Mouse (Mus musculus) fat pad, adult 2 months (tissue): ENCODE results near the gene Bcar3.

Experiments
- DNase-seq: peaks from one replicate; pipeline ENCODE4 v3.0.0-alpha.2; 2011; ENCODE audit warnings: low read depth, low spot score; ENCODE audit errors: extremely low read depth

Bcar3 gene

DNA sequence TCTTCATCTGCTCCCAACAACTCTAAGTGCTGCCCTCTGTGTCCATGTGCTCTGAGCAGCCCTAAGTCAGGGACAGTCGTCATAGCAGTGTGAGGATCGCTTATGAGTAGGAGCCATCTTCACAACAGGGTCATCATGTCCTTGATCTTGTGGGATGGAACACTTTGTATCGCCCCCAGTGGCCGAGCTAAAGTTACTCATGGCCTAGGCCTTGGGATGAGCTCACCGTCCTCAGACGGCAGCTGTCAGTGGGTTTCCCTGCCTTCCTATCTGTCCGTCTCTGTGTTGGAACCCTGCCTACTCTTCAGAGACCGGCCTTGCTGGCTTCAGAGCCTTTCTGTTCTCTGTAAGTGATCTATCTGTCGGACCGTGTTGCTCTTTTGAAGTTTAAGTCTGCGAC, 159.9 kb downstream of the Bcar3 start:
- no peak for DNase-seq

DNA sequence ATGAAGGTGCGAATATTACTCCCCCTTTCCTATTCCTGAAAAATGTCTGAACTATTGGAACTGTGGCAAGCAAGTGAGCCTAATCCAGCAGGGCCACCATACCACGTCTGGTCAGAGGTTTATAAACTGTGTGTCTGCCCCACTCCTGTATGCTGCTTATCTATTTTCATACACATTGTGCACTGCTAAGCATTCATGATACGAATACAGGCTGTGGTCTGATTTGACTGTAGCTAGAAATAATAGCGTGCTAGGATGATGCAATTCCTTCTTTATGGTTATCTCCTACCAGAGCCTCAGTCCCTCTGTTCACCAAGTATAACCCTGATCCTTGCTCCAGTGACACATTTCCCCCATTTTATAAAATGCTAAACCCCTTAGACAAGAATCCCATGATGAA, 162.2 kb downstream of the Bcar3 start:
- no peak for DNase-seq

DNA sequence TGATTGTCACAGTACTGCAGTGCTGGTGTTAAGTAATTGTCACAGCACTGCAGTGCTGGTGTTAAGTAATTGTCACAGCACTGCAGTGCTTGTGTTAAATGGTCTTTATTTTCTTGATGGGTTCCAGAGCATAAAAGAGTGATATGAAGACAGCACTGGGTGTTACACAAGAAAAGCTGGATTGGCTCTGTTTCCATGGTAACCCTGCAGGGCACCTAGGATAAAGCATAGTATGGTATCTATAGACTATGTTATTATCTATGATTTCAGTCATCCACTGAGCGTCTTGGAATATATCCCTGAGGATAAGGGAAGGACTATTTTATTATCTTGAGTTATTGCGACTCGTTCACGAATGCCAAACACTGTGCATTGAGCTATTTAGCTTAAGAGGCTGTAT, 162.9 kb downstream of the Bcar3 start:
- DNase-seq, result no peak

DNA sequence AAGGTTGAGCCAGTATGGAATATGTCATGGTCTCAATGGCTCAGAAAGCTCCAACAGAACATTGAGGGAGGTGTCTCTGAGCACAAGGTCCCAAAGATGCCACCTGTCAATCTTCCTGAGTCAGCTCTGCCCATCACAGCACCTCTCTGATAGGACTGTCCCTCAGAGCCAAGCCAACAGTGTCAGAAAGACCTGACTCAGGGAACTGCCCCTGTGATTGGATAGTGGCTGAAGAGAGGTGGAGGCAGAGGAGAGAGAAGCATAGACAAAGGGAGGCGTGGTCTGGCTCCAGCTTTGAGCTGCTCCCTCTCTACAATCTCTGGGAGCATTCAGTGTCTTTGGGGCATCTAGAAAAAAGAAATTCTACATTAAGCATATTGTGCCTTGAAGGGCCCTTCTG, 163.8 kb downstream of the Bcar3 start:
- no peak for DNase-seq

DNA sequence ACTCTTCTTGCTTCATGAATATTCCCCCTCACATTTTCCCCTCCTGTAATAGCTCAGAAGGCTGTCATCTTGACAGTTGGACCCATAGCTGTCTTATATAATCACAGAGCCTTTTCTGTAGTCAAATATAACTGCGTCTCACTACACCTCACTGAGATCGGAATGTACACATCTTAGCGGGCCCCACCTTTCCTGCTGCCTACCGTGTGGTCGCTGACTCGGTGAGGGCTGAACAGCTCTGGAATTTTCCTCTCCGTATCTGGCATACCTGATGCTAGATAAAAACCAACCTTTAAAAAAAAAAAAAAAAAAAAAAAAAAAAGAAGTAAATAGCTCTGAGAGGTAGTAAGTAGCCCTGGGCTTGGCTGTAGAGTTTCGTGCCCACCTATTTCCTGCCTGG, 164.8 kb downstream of the Bcar3 start:
- DNase-seq, result no peak

DNA sequence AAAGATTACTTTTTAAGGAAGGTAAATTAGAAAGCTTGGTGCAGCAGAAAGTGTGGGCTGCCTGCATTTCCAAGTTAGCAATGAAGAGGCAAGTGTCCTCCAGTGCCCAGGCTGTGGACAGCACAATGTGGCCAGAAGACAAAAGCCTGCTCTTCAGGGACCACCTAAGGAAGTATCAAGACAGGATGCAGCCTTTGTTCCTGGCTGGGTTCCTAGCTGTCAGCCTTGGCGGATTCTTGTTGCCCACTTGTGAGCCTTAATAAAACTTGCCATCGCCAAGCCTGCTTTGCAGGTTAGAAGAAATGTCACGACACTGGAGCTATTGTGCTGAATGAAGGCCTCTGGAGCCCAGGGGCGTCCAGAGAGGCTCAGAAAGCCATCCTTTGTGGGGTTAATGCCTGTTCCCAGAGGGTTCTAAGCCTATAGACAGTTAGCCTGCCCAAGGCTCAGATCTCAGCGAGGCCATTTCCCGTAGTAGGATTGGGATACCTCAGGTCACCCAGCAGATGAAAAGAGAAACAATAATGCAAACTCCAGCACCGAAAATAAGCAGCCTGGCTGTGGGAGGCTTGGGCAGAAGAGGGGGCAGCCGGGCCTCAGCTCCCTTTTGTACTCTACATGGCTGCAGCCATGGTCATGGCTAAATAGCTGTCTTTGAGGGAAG, 167.0 kb downstream of the Bcar3 start:
- DNase-seq, result no peak

DNA sequence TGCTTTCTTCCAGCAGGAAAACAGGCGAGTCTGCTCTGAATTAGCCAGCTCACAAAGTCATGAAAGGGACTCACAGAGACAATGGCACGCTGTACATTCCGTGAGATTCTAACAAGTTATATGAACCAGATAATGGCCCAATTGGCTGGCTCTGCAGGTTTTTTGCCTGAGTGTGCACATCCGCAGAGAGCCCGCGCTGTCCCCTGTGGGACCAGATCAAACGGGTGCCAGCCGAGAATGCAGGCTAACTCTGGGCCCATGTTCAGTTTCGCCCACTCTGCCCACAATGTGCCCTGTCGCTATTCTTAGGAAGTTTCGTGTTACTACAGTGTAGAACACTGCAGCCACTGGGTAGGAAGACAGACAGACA, 167.6 kb downstream of the Bcar3 start:
- DNase-seq, result no peak

DNA sequence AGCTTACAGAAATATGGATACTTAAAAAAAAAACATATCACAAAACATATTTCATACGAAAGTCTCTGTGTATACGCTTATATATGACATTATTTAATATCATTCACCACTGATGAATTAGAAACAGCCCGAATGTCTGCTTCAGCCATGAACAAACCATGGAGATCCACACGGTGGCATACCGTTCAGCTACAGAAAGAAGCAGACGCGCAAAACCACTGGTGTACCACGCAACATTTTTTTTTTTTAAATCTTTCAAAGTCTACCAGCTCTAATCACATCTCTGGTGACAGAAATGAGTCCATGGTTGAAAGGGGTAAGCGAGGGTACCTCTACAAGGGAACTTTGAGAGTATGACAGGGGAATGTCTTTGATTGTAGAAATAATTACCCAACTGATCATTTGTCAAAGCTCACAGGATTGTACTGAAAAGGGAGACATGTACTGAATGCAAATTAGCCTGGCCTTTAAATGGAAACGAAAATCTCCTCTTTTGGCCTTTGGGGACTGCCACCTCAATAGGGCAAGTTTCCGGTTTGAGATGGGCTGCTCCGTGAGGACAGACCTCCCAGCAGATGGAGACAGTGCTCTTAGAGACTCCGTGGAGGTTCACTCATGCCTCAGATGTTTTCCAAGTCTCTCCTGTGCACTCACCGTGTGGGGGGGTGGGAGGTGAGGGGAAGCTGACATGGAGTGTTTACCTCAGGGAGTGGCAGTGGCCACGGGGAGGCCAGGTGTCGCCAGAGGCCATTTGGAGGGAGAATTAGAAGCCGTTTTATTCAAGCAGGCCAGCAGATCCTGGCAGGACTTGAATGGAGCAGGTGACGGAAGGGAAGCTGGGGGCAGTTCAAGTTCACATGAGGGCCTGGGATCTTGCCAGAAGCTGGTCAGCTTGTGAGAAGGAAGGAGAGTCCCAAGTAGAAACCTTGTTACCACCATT, 168.3 kb downstream of the Bcar3 start:
- no peak for DNase-seq

DNA sequence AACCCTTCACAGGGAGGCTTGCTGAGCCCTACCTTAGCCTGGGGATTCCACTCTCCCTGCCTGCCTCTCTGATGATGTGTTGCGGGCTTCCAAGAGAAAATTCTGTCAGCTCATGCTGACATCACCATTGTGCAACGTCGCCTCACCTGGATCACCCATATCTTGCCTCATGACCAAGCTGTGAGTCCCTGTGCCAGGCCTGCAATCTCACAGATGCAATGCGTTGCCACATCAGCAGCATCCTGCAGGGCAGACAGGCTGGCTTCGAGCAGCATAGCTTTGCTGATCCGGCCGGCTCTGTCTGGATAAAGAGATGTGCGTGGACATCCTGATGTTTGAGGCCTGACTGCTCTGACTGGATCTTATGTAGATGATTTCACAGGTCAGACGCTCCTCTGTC, 169.2 kb downstream of the Bcar3 start:
- peak; percentile 70 for DNase-seq

DNA sequence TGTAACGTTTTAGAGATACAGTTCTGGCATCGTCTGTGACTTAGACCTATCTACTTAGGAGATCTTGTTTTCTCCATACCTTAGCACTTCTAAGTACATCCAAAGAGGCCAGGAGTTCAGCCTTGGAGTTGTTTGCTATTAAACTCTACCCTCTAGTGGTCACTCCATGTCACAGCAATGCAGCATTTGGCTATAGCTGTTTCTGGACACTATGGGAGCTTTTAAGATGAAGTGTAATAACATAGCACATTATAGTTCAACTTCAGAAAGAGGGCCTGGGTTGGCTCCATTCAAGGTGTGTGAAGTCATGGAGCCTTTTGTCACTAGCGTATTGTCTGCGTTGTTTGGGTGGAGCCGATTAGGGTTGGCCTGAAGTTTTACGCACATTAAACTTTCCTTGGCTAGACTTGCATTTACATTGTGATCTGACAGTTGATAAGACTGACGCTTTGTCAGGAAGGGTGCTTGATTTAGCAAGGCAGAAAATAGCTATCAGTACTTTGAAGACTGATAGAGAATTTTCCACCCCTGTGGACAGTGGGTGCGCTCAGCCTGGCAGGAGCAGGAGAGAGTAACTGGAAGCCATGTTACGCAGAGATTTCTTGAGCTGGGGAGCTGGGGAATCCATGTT, 172.3 kb downstream of the Bcar3 start:
- no peak for DNase-seq

DNA sequence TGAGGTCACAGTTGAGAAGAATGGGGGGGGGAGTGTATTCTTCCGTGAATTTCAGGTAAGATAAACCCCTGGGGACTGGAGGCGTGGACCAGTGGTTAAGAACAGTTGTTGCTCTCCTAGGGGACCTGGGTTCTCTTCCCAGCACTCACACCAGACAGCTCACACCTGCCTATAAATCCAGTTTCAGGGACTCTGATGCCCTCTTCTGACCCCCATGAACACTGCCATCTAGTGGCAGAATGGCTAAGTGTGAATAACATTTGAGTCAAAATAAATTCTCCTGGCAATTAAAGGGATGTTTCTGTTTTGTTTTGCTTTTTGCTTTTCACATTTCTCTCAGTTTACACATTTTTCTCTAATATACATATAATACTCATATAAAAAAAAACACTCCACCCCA, 174.0 kb downstream of the Bcar3 start:
- no peak for DNase-seq

DNA sequence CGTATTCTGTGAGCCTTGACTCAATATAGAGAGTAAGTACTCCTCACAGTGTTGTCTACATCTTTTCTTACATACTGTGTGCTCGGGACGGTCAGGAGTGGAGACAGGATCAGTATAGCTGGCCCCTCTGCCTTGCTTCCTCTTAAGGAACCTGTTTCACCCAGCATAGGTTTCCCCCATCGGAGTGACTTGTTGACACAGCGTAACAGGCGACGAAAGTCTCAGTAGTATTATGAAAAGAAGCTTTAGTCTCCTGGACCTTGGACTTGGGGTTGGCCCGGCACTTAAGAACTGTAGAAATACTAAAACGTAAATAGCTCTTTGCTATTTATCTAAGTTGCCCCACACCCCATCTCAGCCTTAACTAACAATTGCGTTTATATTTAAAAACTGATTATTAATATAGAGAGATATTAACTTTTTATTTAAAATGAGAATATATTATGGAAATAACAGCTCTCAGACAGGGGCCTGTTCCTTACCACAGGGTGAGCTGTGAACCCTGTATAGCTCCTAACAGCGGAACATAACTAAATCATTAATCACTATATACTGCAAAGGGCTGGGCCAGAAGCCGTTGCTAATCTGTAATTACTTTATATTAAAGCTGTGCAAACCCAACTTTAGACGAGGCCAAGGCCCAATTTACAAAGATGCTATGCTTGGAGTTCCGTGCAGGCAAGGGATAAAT, 176.5 kb downstream of the Bcar3 start:
- no peak for DNase-seq

DNA sequence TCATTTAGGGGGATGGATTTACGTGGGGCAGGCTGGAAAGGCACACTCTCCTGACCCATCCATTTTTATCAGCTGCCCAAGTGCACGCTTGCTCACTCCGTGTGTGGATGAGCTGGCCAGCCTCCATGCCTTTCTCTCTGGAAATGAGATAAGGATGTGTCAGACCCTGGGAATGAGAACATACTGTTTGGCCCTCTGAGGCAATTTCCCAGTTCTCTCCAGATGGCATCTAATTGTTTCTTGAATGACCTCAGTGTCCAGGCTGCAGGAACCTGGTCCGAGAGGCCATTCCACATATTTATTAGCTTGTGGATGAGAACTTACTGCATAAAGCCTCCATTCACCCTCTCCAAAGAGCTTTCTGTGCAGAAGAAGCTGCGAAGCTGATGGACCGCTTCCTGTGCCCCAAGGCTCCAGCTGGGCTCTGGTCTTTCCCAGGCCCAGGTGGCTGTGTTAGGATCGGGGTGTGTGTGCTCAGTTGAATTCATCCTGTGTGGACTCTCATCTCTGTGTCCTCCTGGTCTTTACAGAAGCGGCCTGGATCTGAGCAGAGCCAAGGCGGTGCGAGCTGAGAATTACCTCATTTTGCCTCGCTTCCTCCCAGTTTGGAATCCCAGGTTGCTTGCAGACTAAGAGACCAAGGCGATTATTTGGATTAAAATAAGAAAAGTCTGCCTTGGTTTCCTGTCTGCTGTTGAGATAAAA, 177.2 kb downstream of the Bcar3 start:
- no peak for DNase-seq

DNA sequence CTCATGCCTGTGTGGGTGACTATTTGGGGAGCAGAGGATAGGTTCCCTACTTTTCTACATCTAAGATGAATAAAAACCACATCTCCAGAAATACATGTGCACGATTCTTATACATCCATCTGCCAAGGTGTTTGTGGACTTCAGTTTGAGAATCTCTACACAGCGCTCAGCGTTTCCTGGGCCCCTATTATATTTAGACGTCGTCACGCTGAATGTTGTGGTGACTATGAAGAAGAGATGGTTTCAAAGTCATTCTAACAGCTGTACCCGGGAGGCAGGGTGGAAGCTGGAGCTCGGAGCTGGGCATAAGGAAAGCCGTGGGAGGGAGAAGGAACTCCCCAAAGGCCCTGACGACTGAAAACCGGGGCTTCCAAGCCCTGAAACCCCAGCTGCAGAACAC, 178.5 kb downstream of the Bcar3 start:
- no peak for DNase-seq

DNA sequence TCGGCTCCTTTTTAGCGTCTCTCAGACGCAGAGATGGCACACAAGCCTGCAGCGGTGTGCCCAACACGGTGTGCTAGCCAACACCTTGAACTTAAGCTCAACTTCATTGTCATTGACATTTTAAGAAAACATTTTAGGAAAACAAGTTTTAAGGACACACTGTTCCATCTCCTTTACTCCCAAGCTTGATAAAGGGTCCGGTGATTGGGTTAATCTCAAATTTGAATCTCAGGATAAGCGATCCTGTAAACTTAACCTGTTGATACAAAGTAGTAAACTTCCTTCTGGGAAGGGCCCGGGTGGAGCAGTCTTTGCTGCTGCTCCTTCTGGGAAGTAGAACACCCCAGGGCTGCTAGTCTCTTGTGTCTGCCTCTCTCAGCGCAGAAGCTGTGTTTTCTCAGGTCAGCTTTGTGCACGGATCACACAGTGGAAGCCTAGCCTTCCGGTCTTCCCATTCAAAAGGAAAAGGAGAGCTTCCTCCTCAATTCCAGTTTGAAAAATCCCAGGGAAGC, 179.6 kb downstream of the Bcar3 start:
- DNase-seq, result no peak

DNA sequence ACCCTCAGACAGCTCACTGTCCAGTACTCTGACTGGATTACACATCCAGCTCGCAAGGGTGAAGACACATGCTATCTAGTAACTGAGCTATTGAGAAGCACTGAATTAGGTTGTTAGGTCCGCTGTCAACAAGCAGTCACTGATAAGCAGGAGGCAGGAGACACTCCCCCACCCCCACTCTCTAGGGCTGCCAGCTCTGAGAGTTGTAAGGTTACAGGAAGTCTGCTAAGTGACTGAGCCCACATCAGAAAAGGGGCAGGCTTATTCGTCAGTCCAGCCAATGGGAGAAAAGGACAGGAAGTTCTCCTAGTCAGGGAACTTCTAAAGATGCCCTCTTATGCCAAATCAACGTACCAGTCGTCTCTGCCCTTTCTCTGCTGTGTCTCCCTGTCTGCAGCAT, 180.1 kb downstream of the Bcar3 start:
- no peak for DNase-seq

DNA sequence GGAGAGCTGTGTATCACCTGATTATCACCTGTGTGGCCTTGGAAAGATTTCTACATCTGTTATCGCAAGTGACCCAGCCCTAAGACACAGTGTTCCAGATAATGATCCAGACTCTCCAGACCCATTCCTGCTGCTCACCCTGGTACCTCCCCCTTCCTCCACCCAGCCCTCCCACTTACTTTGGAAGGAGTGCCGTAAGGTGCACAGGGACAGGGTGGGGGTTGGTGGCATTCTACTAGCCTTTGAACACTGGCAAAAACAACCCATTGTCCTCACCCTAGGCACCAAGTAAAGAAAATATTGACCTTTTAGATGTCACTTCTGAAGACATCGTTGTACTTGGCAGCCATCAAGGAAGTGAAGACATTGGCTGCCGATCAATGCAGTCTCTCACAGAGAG, 180.9 kb downstream of the Bcar3 start:
- no peak for DNase-seq

DNA sequence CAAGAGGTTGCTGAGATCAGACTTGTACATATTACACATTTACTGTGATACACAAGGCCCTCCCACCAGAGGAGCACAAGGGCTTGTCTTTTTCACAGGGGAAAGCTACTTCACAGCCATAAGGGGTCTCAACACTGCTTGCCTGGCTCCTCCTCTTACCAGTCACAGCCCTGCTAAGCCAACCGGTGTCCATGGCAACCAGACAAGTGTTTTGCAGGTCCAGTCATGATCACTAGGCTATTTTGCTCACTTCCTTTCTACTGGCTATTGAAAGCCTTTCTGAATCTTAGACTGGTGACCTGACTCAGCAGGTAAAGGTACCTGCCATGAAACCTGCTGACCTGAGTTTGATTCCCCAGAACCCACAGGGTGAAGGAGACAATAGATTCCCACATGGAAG, 181.8 kb downstream of the Bcar3 start:
- DNase-seq, result no peak

DNA sequence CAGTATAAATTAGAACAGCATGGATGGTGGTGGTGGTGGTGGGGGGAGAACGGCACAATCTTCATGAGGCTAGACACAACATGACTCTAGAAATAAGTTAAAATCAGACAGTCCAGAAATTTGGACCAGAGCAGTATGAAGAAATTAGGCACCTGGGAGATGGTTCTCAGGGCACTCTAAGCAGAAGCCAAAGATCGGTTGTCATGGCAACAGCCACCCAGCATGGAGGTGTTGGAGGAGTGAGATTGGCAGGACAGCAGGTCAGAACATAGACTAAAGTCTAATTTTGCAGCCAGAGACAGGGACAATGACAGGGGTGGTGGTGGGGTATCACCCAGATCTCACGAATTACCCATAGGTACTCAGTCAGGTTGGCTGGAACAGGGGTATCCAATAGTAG, 182.7 kb downstream of the Bcar3 start:
- DNase-seq, result no peak

DNA sequence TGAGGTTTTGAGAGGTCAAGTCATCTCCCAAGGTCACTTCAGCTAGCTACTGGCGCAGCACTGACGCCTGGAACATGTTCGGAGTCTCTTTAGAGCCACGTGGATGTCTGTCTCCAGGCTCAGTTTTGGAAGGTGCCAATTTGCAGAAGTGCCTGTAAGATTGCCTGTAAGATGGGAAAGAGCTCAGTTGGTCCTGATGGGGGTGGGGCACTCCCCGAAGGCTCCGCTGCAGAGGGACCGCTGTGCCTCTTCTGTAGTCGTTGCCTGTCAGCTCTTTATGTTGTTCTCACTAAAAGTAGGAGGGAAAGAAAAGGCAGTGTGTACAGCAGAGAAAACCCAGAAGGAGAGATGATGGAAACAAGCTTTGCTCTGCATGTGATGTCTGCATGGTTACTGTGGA, 183.6 kb downstream of the Bcar3 start:
- DNase-seq, result no peak

DNA sequence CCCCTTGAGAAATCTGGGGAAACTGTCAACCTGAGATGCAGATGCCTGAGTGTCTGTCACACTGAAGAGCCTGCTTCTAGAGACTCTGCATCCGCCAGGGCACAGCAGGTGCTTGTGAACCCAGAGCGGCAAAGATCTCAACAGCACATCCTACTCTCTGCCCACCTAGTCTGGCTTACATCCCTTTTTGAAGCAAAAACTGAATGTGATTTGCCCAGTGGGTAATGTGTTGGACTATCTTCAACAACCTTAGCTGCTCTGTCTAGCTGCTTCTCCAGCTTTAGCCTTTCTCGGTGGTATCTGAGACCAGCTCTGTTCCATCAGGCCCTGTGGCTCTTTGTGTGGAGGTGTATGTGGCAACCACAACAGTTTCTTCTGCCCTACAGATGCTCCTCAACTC, 184.8 kb downstream of the Bcar3 start:
- DNase-seq, result no peak
